Mouse (Mus musculus) cerebellum, postnatal 4 days (tissue): ENCODE results near the gene Npc1l1.
A peak's percentile ranks its signal among the peaks of the same experiment; 100 is the strongest.

ENCODE experiments used
- DNase-seq, 2 experiments: peaks; one replicate each; pipeline ENCODE4 v3.0.0; 2022; ENCODE audit warnings: low spot score in 2 of 2, mixed read lengths in 1 of 2

Gene Npc1l1

GRCm38 (mm10) chr11:6207090-6207489 lies 22.9 kb downstream of the Npc1l1 start:
- DNase-seq: no peak

DNA sequence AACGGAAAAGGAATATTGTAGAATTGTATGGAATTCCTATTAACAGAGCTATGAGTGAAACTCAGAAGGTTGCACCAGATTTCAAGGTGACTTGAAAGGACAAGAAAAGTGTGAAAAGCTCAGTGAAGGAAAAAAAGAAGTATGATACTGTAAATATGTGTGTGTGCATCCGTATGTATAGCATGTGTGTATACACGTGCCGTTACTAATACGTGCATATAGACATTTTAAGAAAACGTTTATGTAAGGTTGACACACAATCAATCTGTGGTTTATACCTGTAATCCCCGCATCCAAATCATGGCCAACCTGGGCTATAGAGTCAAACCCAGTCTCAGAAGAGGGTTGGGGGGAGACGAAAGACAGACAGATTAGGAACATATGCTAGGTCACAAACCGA lies 29.4 kb downstream of the Npc1l1 start:
- no peak for DNase-seq

- DNase-seq: peak; percentile 70 to 90
Observed at GRCm38 (mm10) chr11:6200087-6200569, 29.8 kb downstream of the Npc1l1 start, which contains the start of gene Nudcd3. Gene Nudcd3 (minus strand): TSS chr11:6200415.

DNA sequence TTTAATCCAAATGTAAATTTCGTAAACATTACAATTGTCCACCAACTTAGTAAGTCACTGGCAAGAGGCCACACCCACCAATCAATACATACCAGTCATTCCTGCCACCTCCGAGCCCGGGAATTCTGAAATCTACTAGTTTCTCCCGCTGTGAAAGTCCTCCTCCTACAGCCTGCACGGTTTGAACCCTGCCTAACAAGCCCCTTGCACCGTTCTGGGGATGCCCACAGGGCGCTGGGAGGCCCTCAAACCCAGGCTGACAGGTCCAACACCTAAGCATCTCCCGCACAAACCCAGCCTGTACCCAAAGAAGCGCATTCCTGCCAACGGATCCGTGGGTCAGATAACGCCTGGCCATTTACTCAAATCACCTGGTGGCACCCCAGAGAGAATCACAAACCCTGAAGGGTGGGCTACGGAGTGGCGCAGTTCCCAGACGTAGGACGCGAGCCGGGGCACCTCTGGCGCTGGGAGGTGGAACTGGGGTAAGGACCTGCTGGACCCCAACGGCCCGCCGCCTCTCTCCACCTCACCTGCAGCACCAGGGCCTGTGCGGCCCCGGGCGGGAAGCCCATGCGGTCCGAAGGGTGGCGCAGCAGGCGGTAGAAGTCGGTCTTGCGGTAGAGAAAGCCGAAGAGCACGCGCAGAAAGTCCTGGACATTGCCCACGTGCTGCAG lies 30.4 kb downstream of the Npc1l1 start, which contains the start of gene A730071L15Rik:
A730071L15Rik (plus strand) TSS at position 620 of the 677 bp plus-strand sequence.
- DNase-seq: no peak

DNA sequence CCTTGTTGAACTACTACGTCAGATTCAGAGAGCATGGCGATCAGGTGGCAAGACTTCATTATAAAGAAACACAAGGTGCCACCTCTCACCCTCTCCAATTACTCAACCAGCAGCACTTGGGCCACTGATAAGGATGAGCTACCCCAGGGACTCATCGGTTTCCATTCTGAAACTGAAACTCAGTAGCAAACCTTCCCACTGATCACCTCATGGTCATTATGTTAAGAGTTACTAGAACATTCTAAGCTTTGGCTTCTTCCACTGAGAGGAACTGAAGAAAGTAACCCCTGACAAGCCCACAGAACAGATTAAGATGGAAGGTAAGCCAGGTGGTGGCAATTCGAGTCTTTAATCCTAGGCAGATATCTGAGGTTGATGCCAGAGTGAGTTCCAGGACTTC lies 31.5 kb downstream of the Npc1l1 start:
- DNase-seq: no peak

- no peak for DNase-seq
Observed at GRCm38 (mm10) chr11:6196780-6197179, 33.2 kb downstream of the Npc1l1 start.

DNA sequence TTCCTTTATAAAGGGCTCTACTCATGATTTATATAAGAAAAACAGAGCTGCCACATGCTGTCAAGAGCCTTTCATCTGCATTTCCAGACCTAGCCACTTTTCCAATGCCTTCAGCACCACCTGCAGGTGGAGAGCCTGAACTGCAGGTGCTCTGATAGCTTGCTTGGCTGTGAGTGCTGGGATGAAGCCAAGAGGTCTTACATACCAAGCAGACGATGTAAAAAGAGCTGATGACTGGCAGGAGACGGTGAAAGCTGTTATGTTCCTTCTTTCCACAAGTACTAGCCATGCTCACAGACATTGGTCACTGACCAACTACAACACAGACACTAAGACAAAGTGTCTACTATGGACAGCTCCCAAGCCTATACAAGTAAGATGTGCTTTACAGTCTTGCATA lies 42.1 kb downstream of the Npc1l1 start:
- peak; percentile 88 to 96 for DNase-seq

GRCm38 (mm10) chr11:6187399-6187798 lies 42.5 kb downstream of the Npc1l1 start:
- no peak for DNase-seq

DNA sequence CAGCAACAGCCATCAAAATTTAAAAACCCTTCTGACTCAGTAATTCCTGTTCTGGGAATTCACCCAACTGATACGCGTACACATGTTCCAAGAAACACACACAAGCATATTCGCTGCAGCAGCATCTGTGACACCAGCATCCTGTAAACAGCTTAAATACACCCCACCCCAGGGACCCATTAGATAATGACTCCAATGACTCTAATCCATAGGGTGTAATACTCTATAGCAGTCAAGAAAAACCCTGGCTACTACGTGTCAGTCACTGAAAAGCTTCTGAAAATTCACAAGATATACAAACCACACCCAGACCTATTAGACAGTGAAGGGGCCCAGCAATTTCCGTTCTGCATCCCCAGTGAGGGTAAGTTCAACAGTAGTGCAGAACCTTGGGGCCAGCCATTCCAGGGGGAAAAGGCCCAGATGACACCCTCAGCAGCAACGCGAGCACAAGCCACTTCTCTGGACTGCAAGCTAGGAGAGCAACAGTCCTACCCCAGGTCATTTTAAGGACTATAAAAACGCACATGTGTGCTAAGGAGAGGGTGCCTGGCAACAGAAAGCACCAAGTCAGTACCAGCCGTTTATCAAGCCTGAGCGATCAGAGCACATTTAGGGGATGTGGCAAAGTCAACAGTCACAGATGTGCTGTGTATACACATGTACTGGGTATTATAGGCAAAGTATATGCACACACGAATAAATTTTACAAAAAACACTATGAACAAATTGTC lies 45.6 kb downstream of the Npc1l1 start:
- no peak for DNase-seq

GRCm38 (mm10) chr11:6183246-6183645 lies 46.7 kb downstream of the Npc1l1 start:
- no peak for DNase-seq

DNA sequence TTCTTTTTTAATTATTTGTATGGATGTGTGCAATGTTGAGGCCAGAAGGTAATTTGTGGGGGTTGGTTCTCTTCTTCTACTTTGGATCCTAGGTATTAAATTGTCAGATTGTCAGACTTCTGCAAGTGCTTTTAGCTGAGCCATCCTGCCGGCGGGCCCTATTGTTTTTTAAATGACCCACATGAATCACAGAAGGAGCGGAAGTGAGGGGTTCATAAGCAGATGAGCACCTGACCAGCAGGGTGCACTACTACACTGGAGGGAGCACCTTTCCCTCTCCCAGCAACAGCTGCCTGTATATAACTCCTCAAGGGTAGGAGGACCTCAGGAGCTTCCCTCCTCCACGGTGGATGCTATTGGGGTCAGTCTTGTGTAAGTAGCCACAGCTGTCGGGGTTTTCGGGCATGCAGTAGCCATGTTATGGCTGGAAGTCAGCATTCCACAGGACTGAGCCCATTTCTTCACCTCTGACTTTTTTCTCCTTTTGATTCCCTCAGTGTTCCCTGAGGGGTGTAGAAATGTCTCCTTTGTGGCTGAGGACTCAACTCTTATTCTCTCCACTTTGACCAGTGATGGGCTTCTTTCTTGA lies 49.0 kb downstream of the Npc1l1 start:
- DNase-seq: no peak

DNA sequence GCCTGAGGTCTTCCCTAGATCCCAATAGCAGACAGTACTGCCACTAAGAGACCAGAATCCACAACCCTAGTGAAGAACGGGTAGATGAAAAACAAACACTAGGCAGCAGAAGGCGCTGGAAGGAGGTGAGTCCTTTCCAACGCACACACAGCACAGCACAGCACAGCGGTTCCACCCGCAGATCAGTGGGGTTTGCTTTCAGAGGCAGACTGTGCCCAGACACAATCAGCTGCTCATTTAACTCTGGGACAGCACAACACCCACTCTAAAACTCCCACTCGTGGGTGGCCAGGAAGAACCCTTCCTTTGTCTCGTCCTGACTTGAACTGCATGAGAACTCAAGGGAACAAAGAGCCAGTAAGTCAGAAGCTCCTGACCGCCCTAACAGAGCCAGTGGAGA lies 50.7 kb downstream of the Npc1l1 start:
- DNase-seq: no peak

- DNase-seq: no peak
Observed at GRCm38 (mm10) chr11:6178673-6179166, 51.2 kb downstream of the Npc1l1 start.

DNA sequence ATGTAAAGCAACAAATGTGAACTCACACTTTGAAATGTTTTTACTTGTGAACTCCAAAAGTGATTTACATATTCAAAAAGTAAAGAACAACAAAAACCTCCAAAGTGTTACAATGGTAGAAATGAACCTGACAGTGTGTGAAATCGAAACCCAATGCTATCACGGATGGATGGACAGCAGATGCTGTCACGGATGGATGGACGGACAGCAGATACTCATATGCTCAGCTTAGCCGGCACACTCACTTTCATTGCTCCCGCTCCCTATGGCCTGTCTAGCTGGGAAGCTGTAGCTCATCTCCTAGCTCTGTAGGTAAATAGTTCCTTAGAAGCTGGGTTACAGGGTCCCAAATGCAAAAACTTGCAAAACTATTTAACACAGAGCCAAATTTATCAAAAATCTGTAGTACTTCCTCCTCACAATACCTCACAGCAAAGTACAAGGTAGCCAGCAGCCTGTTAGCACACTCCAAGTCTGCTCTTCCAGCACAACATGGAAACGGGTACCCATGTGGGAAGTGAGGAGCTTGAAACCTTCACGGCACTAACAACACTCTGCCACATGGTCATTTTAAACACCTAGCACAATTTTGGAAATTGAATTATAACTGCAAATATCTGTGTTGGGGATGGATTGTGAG lies 52.0 kb downstream of the Npc1l1 start:
- no peak for DNase-seq

DNA sequence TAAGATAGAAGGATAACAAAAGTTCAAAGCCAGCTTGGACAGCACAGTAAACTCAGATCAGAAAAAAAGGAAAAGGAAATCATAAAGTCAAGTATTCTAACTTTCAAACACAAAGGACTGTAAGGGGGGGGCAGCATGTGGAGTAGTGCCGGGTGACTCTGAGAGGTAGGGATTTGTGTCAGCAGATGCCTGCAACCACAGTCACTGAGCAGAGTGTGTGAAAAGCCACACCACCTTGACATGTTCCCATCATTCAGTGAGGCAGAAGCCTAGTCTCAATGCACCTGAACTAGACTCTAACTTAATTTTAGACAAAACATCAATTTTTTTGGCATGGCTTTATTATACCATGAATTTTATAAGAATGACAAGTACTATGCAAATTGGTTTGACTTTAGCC lies 54.4 kb downstream of the Npc1l1 start:
- no peak for DNase-seq

GRCm38 (mm10) chr11:6174719-6175118 lies 55.2 kb downstream of the Npc1l1 start:
- no peak for DNase-seq

GRCm38 (mm10) chr11:6169041-6169663 lies 60.8 kb downstream of the Npc1l1 start:
- DNase-seq: no peak

DNA sequence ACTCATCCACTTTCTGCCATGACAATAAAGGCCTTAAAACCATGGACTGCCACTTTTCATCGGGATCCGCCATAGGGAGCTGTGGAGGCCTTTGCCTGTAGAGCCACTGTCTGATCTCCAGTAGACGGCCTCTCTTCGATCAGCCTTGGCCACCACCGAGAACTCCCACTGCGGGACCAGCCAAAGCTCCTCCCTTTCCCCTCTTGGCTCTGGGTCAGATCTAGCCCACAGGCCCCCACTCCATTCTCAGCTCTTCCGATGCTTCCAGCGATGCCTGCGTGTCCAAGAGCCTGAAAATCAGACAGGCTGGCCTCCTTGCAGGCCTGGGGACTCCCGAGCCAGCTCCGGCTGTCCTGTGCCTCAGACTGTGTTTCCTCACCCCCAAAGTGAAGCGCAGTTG lies 63.6 kb downstream of the Npc1l1 start:
- DNase-seq: no peak

GRCm38 (mm10) chr11:6165391-6166081 lies 64.4 kb downstream of the Npc1l1 start:
- no peak for DNase-seq

GRCm38 (mm10) chr11:6164781-6165180 lies 65.2 kb downstream of the Npc1l1 start:
- no peak for DNase-seq

- no peak for DNase-seq
Observed at GRCm38 (mm10) chr11:6163706-6164105, 66.2 kb downstream of the Npc1l1 start.
